Mouse (Mus musculus): ENCODE results near the gene Prim2.

- no peak for TF ChIP-seq CTCF (IDR thresholded peaks at IDR 0.05; ENCODE audit: low read depth, low read length)
- no peak for TF ChIP-seq POLR2A (IDR thresholded peaks at IDR 0.05; ENCODE audit: borderline replicate concordance, low read depth, low read length)
Observed at GRCm38 (mm10) chr1:33499603-33500002, 170.0 kb downstream of the Prim2 start.

Measured in bone marrow macrophage, adult 2 months (primary cell).